Mouse (Mus musculus) CH12.LX (cell line): ENCODE measurements around the gene Tdrd3. TPM values are rescaled to one million over a fixed set of nuclear protein-coding genes. Genes with fewer than 3 reads are reported as not detected.

ENCODE experiments used
- DNase-seq: peaks from one replicate; pipeline ENCODE4 v3.0.0-alpha.2; 2013; ENCODE audit errors: extremely low read depth
- H3K27ac ChIP-seq: 2 replicates; pipeline ENCODE4 v1.5.1; 2012; ENCODE audit warnings: low read depth, mild to moderate bottlenecking, control low read depth, moderate library complexity; ENCODE audit not compliant: insufficient read depth
- H3K27me3 ChIP-seq: replicated peaks from 2 replicates; pipeline ENCODE3; 2012; ENCODE audit warnings: inconsistent platforms
- H3K36me3 ChIP-seq, 2 experiments: replicated peaks in 1 of 2; 2 replicates each; pipeline versions ENCODE3 to v1.6.1; 2012; ENCODE audit warnings: inconsistent platforms in 1 of 2, low read length in 1 of 2, mild to moderate bottlenecking in 1 of 2, mixed read lengths in 1 of 2, moderate library complexity in 1 of 2; ENCODE audit not compliant: control insufficient read depth in 1 of 2, insufficient read depth in 1 of 2
- H3K4me1 ChIP-seq, 2 experiments: 2 replicates each; pipeline ENCODE4 v1.6.1; 2012; ENCODE audit warnings: inconsistent platforms in 1 of 2, moderate library complexity in 1 of 2; ENCODE audit not compliant: insufficient read depth in 2 of 2, control insufficient read depth in 1 of 2
- H3K4me2 ChIP-seq: 2 replicates; pipeline ENCODE4 v1.6.1; 2012; ENCODE audit warnings: low read depth, mild to moderate bottlenecking, control low read depth; ENCODE audit not compliant: poor library complexity, insufficient read depth, severe bottlenecking
- H3K4me3 ChIP-seq, 3 experiments: fragments of 150-350 bp in 1 of 3; sonication (generic) in 1 of 3; replicated peaks in 1 of 3; 2 replicates each; pipeline versions ENCODE3 to v1.5.1; 2011 to 2012; ENCODE audit warnings: low read depth in 2 of 3, low read length in 2 of 3, mild to moderate bottlenecking in 2 of 3, moderate library complexity in 2 of 3, control low read depth in 1 of 3, improper control_type of control experiment in 1 of 3, inconsistent platforms in 1 of 3, mixed read lengths in 1 of 3; ENCODE audit not compliant: poor library complexity in 1 of 3
- H3K79me2 ChIP-seq: replicated peaks from 2 replicates; pipeline ENCODE4 v1.6.1; 2012; ENCODE audit warnings: mild to moderate bottlenecking, moderate library complexity; ENCODE audit not compliant: control insufficient read depth, poor library complexity, insufficient read depth, severe bottlenecking; ENCODE audit errors: extremely low read depth
- H3K9ac ChIP-seq: 2 replicates; pipeline ENCODE4 v1.6.1; 2012; ENCODE audit warnings: low read depth, mild to moderate bottlenecking, control low read depth, moderate library complexity; ENCODE audit not compliant: insufficient read depth
- H3K9me3 ChIP-seq: replicated peaks from 2 replicates; pipeline ENCODE3; 2012; ENCODE audit warnings: low read length, inconsistent platforms, mixed read lengths
- BHLHE40 ChIP-seq: IDR thresholded peaks from 2 replicates; pipeline ENCODE4 v1.6.1; 2011; ENCODE audit warnings: mild to moderate bottlenecking, low read depth, low read length, improper control_type of control experiment
- CHD2 ChIP-seq: IDR thresholded peaks from 2 replicates; pipeline ENCODE4 v1.6.1; 2011; ENCODE audit warnings: low read length, improper control_type of control experiment
- E2F4 ChIP-seq: IDR thresholded peaks from 2 replicates; pipeline ENCODE4 v1.6.1; 2011; ENCODE audit warnings: low read depth, low read length, improper control_type of control experiment; ENCODE audit not compliant: insufficient replicate concordance
- ELF1 ChIP-seq: IDR thresholded peaks from 2 replicates; pipeline ENCODE4 v1.6.1; 2014; ENCODE audit warnings: low read depth, mild to moderate bottlenecking, inconsistent platforms, low read length, improper control_type of control experiment
- EP300 ChIP-seq: IDR thresholded peaks from 2 replicates; pipeline ENCODE4 v1.6.1; 2011; ENCODE audit warnings: low read length, improper control_type of control experiment
- ETS1 ChIP-seq: conservative IDR thresholded peaks from 2 replicates; pipeline ENCODE4 v1.6.1; 2012; ENCODE audit warnings: low read depth, mild to moderate bottlenecking, inconsistent platforms, low read length, improper control_type of control experiment, moderate library complexity
- GABPA ChIP-seq: IDR thresholded peaks from 2 replicates; pipeline ENCODE4 v1.6.1; 2012; ENCODE audit warnings: low read depth, low read length, improper control_type of control experiment, inconsistent platforms; ENCODE audit not compliant: insufficient replicate concordance
- HCFC1 ChIP-seq: IDR thresholded peaks from 2 replicates; pipeline ENCODE4 v1.6.1; 2012; ENCODE audit warnings: low read depth, mild to moderate bottlenecking, inconsistent platforms, low read length, improper control_type of control experiment
- IRF4 ChIP-seq: IDR thresholded peaks from 2 replicates; pipeline ENCODE4 v1.6.1; 2014; ENCODE audit warnings: low read depth, mild to moderate bottlenecking, inconsistent platforms, low read length, improper control_type of control experiment
- JUND ChIP-seq: conservative IDR thresholded peaks from 2 replicates; pipeline ENCODE4 v1.6.1; 2011; ENCODE audit warnings: low read depth, low read length, improper control_type of control experiment
- MAX ChIP-seq: IDR thresholded peaks from 2 replicates; pipeline ENCODE4 v1.6.1; 2011; ENCODE audit warnings: low read length, improper control_type of control experiment
- MAZ ChIP-seq: IDR thresholded peaks from 2 replicates; pipeline ENCODE4 v1.6.1; 2012; ENCODE audit warnings: low read depth, mild to moderate bottlenecking, inconsistent platforms, low read length, improper control_type of control experiment, moderate library complexity
- MXI1 ChIP-seq: IDR thresholded peaks from 2 replicates; pipeline ENCODE4 v1.6.1; 2011; ENCODE audit warnings: mild to moderate bottlenecking, low read depth, low read length, improper control_type of control experiment
- MYC ChIP-seq: IDR thresholded peaks from 2 replicates; pipeline ENCODE4 v1.6.1; 2011; ENCODE audit warnings: low read depth, mild to moderate bottlenecking, improper control_type of control experiment, low read length
- PAX5 ChIP-seq: IDR thresholded peaks from 2 replicates; pipeline ENCODE4 v1.6.1; 2012; ENCODE audit warnings: low read length, inconsistent platforms, mixed read lengths
- RAD21 ChIP-seq: IDR thresholded peaks from 2 replicates; pipeline ENCODE4 v1.6.1; 2011; ENCODE audit warnings: low read depth, mild to moderate bottlenecking, low read length, improper control_type of control experiment, moderate library complexity
- RCOR1 ChIP-seq: conservative IDR thresholded peaks from 2 replicates; pipeline ENCODE4 v1.6.1; 2012; ENCODE audit warnings: low read depth, mild to moderate bottlenecking, inconsistent platforms, low read length, improper control_type of control experiment
- SMC3 ChIP-seq: IDR thresholded peaks from 2 replicates; pipeline ENCODE4 v1.6.1; 2011; ENCODE audit warnings: low read depth, low read length, improper control_type of control experiment
- TCF12 ChIP-seq: IDR thresholded peaks from 2 replicates; pipeline ENCODE4 v1.6.1; 2014; ENCODE audit warnings: low read depth, mild to moderate bottlenecking, inconsistent platforms, low read length, improper control_type of control experiment
- UBTF ChIP-seq: IDR thresholded peaks from 2 replicates; pipeline ENCODE4 v1.6.1; 2012; ENCODE audit warnings: low read depth, mild to moderate bottlenecking, inconsistent platforms, low read length, improper control_type of control experiment, moderate library complexity
- ZC3H11A ChIP-seq: IDR thresholded peaks from 2 replicates; pipeline ENCODE4 v1.6.1; 2012; ENCODE audit warnings: low read depth, mild to moderate bottlenecking, inconsistent platforms, low read length, improper control_type of control experiment
- ZMIZ1 ChIP-seq: IDR thresholded peaks from 2 replicates; pipeline ENCODE4 v1.6.1; 2012; ENCODE audit warnings: low read depth, mild to moderate bottlenecking, inconsistent platforms, low read length, improper control_type of control experiment
- ZNF384 ChIP-seq: IDR thresholded peaks from 2 replicates; pipeline ENCODE4 v1.6.1; 2012; ENCODE audit warnings: low read depth, low read length, improper control_type of control experiment, inconsistent platforms
- dilution Hi-C: fragments of 300-500 bp; cut with MboI; formaldehyde crosslinking; loops from 2 replicates; pipeline ENCODE4 v1.14.3; 2020; ENCODE audit warnings: low sequenced_read_pairs; ENCODE audit not compliant: extremely low pct_unique_long_range_greater_than_20kb, extremely low pct_ligation_motif_present
- in situ Hi-C: fragments of 300-500 bp; cut with MboI; formaldehyde crosslinking; loops from 3 replicates; pipeline ENCODE4 v1.14.3; 2019; ENCODE audit warnings: low sequenced_read_pairs, low pct_ligation_motif_present, low pct_unique_long_range_greater_than_20kb, mixed read lengths
- polyA plus RNA-seq: library from polyadenylated mRNA; unstranded; fragments of >175 nt; gene quantifications from 2 replicates; pipeline ENCODE4 v1.2.1, GENCODE M21; 2012; ENCODE audit warnings: low read depth; ENCODE audit not compliant: insufficient read length
- total RNA-seq, 2 experiments: library from RNA; depleted of rRNA; stranded (reverse); fragments of 300-350 nt in 1 of 2; fragments of >200 nt in 1 of 2; gene quantifications; 2 replicates each; pipeline ENCODE4 v1.2.3; 2012 to 2014

The Tdrd3 gene
- total and polyA plus RNA-seq, 3 experiments, result 6.5 to 12.8 (median 10.9) TPM

DNA sequence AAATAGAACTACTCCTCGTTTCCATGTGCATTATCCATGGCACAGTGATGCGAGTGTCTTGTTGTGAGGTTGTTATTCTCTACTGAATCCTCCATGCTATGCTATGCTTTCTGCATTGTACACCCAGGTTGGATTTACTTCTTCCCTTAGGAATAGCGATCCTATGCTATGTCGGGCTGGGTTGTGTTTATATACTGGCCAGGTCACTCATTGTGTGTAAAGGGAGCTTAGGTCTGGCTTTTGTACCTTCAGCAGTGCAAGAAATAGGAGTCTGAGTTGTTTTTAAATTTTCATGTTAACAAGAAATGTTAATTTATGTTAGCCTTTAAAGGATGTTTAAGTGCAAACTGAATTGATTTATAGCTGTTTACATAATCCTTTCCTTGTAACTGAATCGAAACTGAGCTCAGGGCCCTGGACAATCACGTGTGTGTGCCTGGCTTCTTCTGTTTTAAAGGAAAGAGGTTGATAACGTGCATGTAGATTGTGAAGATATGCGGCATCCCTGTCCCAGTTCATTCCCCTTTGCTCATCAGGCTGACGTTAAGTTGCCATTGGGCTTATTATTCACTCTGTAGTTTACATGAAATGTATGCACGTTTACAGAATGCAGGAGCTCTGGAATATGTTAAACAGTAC is 59.4 kb downstream of the Tdrd3 start:
- H3K4me2 ChIP-seq, result no peak overlapping the region
- H3K79me2 ChIP-seq, result no peaks in the 10 kb centered on the region
- H3K9me3 ChIP-seq, result no peaks in the 10 kb centered on the region
- TF ChIP-seq EP300 (no peak), RAD21 (no peak), BHLHE40 (no peak), GABPA (no peak), ELF1 (no peak), UBTF (no peak), MAX (no peak), ZMIZ1 (no peak), IRF4 (no peak), JUND (no peak), ZNF384 (no peak), SMC3 (no peak)
- in situ Hi-C loops, result no loop called here
- DNase-seq, result no peak
- peaks cover 0 to under 1% of the 10 kb centered on the region in 2 experiments; a peak in 1 of 4 replicates for H3K4me1 ChIP-seq
- H3K27me3 ChIP-seq, result no peaks in the 10 kb centered on the region
- dilution Hi-C loops, result no loop called here
- H3K27ac ChIP-seq, result no peak overlapping the region
- no peak overlapping the region for H3K9ac ChIP-seq
- H3K36me3 ChIP-seq, result peaks cover 3 to 35% of the 10 kb centered on the region in 2 experiments
- H3K4me3 ChIP-seq, result no peak overlapping the region

- Histone ChIP-seq H3K9ac (0 out of 2 replicates have a peak overlapping the region, but pooled peaks have one; percentile 30), H3K36me3 (peaks cover 3 to 42% of the 10 kb centered on the region in 2 experiments), H3K9me3 (no peaks in the 10 kb centered on the region), H3K79me2 (no peaks in the 10 kb centered on the region), H3K27me3 (no peaks in the 10 kb centered on the region), H3K27ac (no peak overlapping the region), H3K4me2 (peak overlapping the region; percentile 31), H3K4me1 (no peaks in the 10 kb centered on the region), H3K4me3 (no peak overlapping the region)
- TF ChIP-seq ETS1, result no peak
- TF ChIP-seq MYC, result no peak
- no peak for TF ChIP-seq ELF1
- no peak for TF ChIP-seq MXI1
- no peak for TF ChIP-seq E2F4
- TF ChIP-seq UBTF, result no peak
- TF ChIP-seq ZC3H11A, result no peak
- no peak for TF ChIP-seq HCFC1
- TF ChIP-seq CHD2, result no peak
- TF ChIP-seq IRF4, result no peak
- TF ChIP-seq EP300, result no peak
- TF ChIP-seq PAX5, result no peak
- no peak for TF ChIP-seq TCF12
- TF ChIP-seq RCOR1, result no peak
- TF ChIP-seq MAZ, result no peak
- in situ Hi-C loops (no loop called here), dilution Hi-C loops (no loop called here)
- no peak for DNase-seq
Measured at GRCm38 (mm10) chr14:87478339-87478951, 62.0 kb downstream of the Tdrd3 start.
